Mouse (Mus musculus): Measurements from ENCODE around the gene Dctn2.

- no peak for TF ChIP-seq CEBPB (IDR thresholded peaks at IDR 0.05; ENCODE audit: low read depth)
- TF ChIP-seq CTCF (IDR thresholded peaks at IDR 0.05; ENCODE audit: control insufficient read depth, insufficient read depth, insufficient read length) = no peak
- TF ChIP-seq MYOD1 (IDR thresholded peaks at IDR 0.05; ENCODE audit: control insufficient read depth, insufficient read length, low read depth) = no peak
- no peak for TF ChIP-seq USF1 (IDR thresholded peaks at IDR 0.05; ENCODE audit: low read depth)
- no peak for TF ChIP-seq MYOG (IDR thresholded peaks at IDR 0.05; ENCODE audit: control insufficient read depth, extremely low read depth, insufficient read length)
- no peak for TF ChIP-seq MAX (IDR thresholded peaks at IDR 0.05)
- no peak for TF ChIP-seq FOSL1 (IDR thresholded peaks at IDR 0.05; ENCODE audit: insufficient read depth, low read length, poor library complexity, severe bottlenecking)
These were observed 29.6 kb upstream of the Dctn2 start for GRCm38 (mm10) chr10:127236541-127236940.
